Mouse (Mus musculus) stomach, embryonic 16.5 days (tissue): ENCODE measurements around the gene Zfp658. TPM values are rescaled to one million over a fixed set of nuclear protein-coding genes. Genes with fewer than 3 reads are reported as not detected.

Experiments
- ATAC-seq: fragments of 200-750 bp; cut with Nextera tagmentation; 2 replicates; pipeline ENCODE4 v1.8.0; 2017; ENCODE audit warnings: moderate number of reproducible peaks, moderate TSS enrichment; ENCODE audit not compliant: insufficient read depth, low FRiP score
- H3K27ac ChIP-seq: fragments of 300-500 bp; sonication (generic); 2 replicates; pipeline ENCODE4 v1.5.1; 2014; ENCODE audit warnings: low read length
- H3K27me3 ChIP-seq: fragments of 300-500 bp; sonication (generic); 2 replicates; pipeline ENCODE4 v1.6.1; 2014; ENCODE audit warnings: low read length, control low read depth, mixed read lengths; ENCODE audit not compliant: control insufficient read depth, insufficient read depth
- H3K36me3 ChIP-seq: fragments of 300-500 bp; sonication (generic); 2 replicates; pipeline ENCODE4 v1.6.1; 2014; ENCODE audit warnings: low read length; ENCODE audit not compliant: control insufficient read depth, insufficient read depth
- H3K4me1 ChIP-seq: fragments of 300-500 bp; sonication (generic); 2 replicates; pipeline ENCODE4 v1.6.1; 2014; ENCODE audit warnings: low read length, control low read depth, mixed read lengths; ENCODE audit not compliant: control insufficient read depth, insufficient read depth
- H3K4me2 ChIP-seq: fragments of 300-500 bp; sonication (generic); 2 replicates; pipeline ENCODE4 v1.6.1; 2014; ENCODE audit warnings: low read depth, low read length, mixed read lengths
- H3K4me3 ChIP-seq: fragments of 300-500 bp; sonication (generic); replicated peaks from 2 replicates; pipeline ENCODE4 v1.5.1; 2014; ENCODE audit warnings: mild to moderate bottlenecking, low read length
- H3K9ac ChIP-seq: fragments of 300-500 bp; sonication (generic); 2 replicates; pipeline ENCODE4 v1.6.1; 2014; ENCODE audit warnings: low read length
- H3K9me3 ChIP-seq: fragments of 300-500 bp; sonication (generic); replicated peaks from 2 replicates; pipeline ENCODE4 v1.6.1; 2016; ENCODE audit warnings: low read length, control low read depth; ENCODE audit not compliant: control insufficient read depth
- WGBS: fragments of 180-500 bp; shearing (Covaris S2); extraction: QIAGEN DNeasy Blood & Tissue Kit; methylation state at CpG from one replicate; pipeline ENCODE4 v1.1.7; 2014; 5-methylcytosine and 5-hydroxymethylcytosine counted together
- polyA plus RNA-seq: library from polyadenylated mRNA; unstranded; fragments of >200 nt; fragmentation: Nextera tagmentation; extraction: Ambion mirVana; gene quantifications from 2 replicates; pipeline ENCODE4 v1.2.1, GENCODE M21; 2015

Gene Zfp658
- polyA plus RNA-seq, 1 experiment from 2014 or later: 3.6 TPM

GRCm38 (mm10) chr7:43608316-43608824 lies 46.3 kb downstream of the Zfp658 start:
- Histone ChIP-seq H3K4me1 (peaks cover 3% of the 10 kb centered on the region), H3K27me3 (no peaks in the 10 kb centered on the region), H3K4me2 (no peak overlapping the region), H3K36me3 (no peaks in the 10 kb centered on the region), H3K9ac (no peak overlapping the region), H3K9me3 (no peaks in the 10 kb centered on the region), H3K4me3 (no peak overlapping the region), H3K27ac (no peak overlapping the region)
- no peak for ATAC-seq
- 68% methylated on average over 7 of the region's 7 CpGs for WGBS

GRCm38 (mm10) chr7:43613816-43614551 lies 51.9 kb downstream of the Zfp658 start:
- H3K4me3 ChIP-seq: no peak overlapping the region
- no peak for ATAC-seq
- 93% methylated on average over 14 of the region's 14 CpGs for WGBS
- H3K36me3 ChIP-seq: no peaks in the 10 kb centered on the region
- H3K9me3 ChIP-seq: no peaks in the 10 kb centered on the region
- H3K27ac ChIP-seq: no peak overlapping the region
- H3K4me1 ChIP-seq: no peaks in the 10 kb centered on the region
- H3K4me2 ChIP-seq: no peak overlapping the region
- no peaks in the 10 kb centered on the region for H3K27me3 ChIP-seq
- no peak overlapping the region for H3K9ac ChIP-seq

GRCm38 (mm10) chr7:43622927-43623326 lies 60.9 kb downstream of the Zfp658 start:
- no peak overlapping the region for H3K4me2 ChIP-seq
- H3K4me1 ChIP-seq: no peaks in the 10 kb centered on the region
- no peak overlapping the region for H3K4me3 ChIP-seq
- H3K36me3 ChIP-seq: no peaks in the 10 kb centered on the region
- H3K27me3 ChIP-seq: no peaks in the 10 kb centered on the region
- no peak overlapping the region for H3K9ac ChIP-seq
- no peak for ATAC-seq
- no peak overlapping the region for H3K27ac ChIP-seq
- WGBS: 66% methylated on average over 7 of the region's 7 CpGs
- no peaks in the 10 kb centered on the region for H3K9me3 ChIP-seq

GRCm38 (mm10) chr7:43623819-43624218 lies 61.8 kb downstream of the Zfp658 start:
- H3K27ac ChIP-seq: no peak overlapping the region
- no peaks in the 10 kb centered on the region for H3K27me3 ChIP-seq
- H3K4me1 ChIP-seq: no peaks in the 10 kb centered on the region
- no peak overlapping the region for H3K4me3 ChIP-seq
- H3K9ac ChIP-seq: no peak overlapping the region
- no peaks in the 10 kb centered on the region for H3K36me3 ChIP-seq
- no peak overlapping the region for H3K4me2 ChIP-seq
- ATAC-seq: no peak
- 16% methylated on average over 10 of the region's 10 CpGs for WGBS
- H3K9me3 ChIP-seq: no peaks in the 10 kb centered on the region

Other genes with a start within 250 kb of the Zfp658 start
- 13.7 and 14.4 TPM in 2 replicates for gene Zfp715, start 249.0 kb upstream of the Zfp658 start, polyA plus RNA-seq
- 0.15 and 0.27 TPM in 2 replicates for gene Siglecf, start 210.9 kb upstream of the Zfp658 start, polyA plus RNA-seq
- gene Siglecg, start 154.1 kb upstream of the Zfp658 start, polyA plus RNA-seq: 0.26 and 0.45 TPM in 2 replicates
- gene Lim2, start 134.6 kb upstream of the Zfp658 start, polyA plus RNA-seq: 0.29 TPM in 1 of 2 replicates, not detected in the other
- 2.7 and 2.8 TPM in 2 replicates for gene Nkg7, start 125.2 kb upstream of the Zfp658 start, polyA plus RNA-seq
- gene Cldnd2, start 121.5 kb upstream of the Zfp658 start, polyA plus RNA-seq: not detected in 2 replicates
- gene Etfb, start 118.2 kb upstream of the Zfp658 start, polyA plus RNA-seq: 365 and 382 TPM in 2 replicates
- gene Gm45233, start 118.1 kb upstream of the Zfp658 start, polyA plus RNA-seq: 0.62 TPM in 1 of 2 replicates, not detected in the other
- 17.7 and 28.7 TPM in 2 replicates for gene Vsig10l, start 99.1 kb upstream of the Zfp658 start, polyA plus RNA-seq
- gene Iglon5, start 72.2 kb upstream of the Zfp658 start, polyA plus RNA-seq: 0.30 and 0.39 TPM in 2 replicates
- gene 4931406B18Rik, start 56.3 kb upstream of the Zfp658 start, polyA plus RNA-seq: not detected in 2 replicates
- gene Cd33, start 17.8 kb upstream of the Zfp658 start, polyA plus RNA-seq: 3.0 and 3.7 TPM in 2 replicates
- 11.3 and 12.9 TPM in 2 replicates for gene Zfp719, start 17.4 kb downstream of the Zfp658 start, polyA plus RNA-seq
- not detected in 2 replicates for gene Zfp819, start 44.9 kb downstream of the Zfp658 start, polyA plus RNA-seq
- gene Ceacam18, start 72.5 kb downstream of the Zfp658 start, polyA plus RNA-seq: 1.0 and 1.4 TPM in 2 replicates
- 2.2 and 2.6 TPM in 2 replicates for gene Siglece, start 97.9 kb downstream of the Zfp658 start, polyA plus RNA-seq
- gene Ctu1, start 109.8 kb downstream of the Zfp658 start, polyA plus RNA-seq: 11.7 and 12.2 TPM in 2 replicates
- 0.28 and 1.1 TPM in 2 replicates for gene Klk14, start 128.2 kb downstream of the Zfp658 start, polyA plus RNA-seq
- 17.6 and 46.1 TPM in 2 replicates for gene Klk13, start 150.3 kb downstream of the Zfp658 start, polyA plus RNA-seq
- gene Klk12, start 206.6 kb downstream of the Zfp658 start, polyA plus RNA-seq: 7.3 and 16.2 TPM in 2 replicates
- gene Klk11, start 212.3 kb downstream of the Zfp658 start, polyA plus RNA-seq: 25.3 and 37.4 TPM in 2 replicates
- 42.4 and 129 TPM in 2 replicates for gene Klk10, start 218.8 kb downstream of the Zfp658 start, polyA plus RNA-seq
- gene Klk9, start 229.6 kb downstream of the Zfp658 start, polyA plus RNA-seq: 2.7 and 5.3 TPM in 2 replicates
- gene Klk8, start 235.3 kb downstream of the Zfp658 start, polyA plus RNA-seq: 31.0 and 55.1 TPM in 2 replicates
- gene Klk7, start 249.0 kb downstream of the Zfp658 start, polyA plus RNA-seq: 0.22 and 0.66 TPM in 2 replicates